Mouse (Mus musculus) bone marrow, adult 2 months (tissue): ENCODE measurements around the gene Rpl35. TPM values are rescaled to one million over a fixed set of nuclear protein-coding genes. Genes with fewer than 3 reads are reported as not detected.

Source experiments
- H3K27ac ChIP-seq: fragments of 200-500 bp; 2 replicates; pipeline ENCODE4 v1.5.1; 2012; ENCODE audit warnings: low read depth, mild to moderate bottlenecking, control low read depth, inconsistent platforms, low read length; ENCODE audit not compliant: control insufficient read depth, poor library complexity, insufficient read depth
- H3K4me1 ChIP-seq: fragments of 200-500 bp; 2 replicates; pipeline ENCODE4 v1.6.1; 2011; ENCODE audit warnings: low read length; ENCODE audit not compliant: control insufficient read depth, insufficient read depth
- H3K4me3 ChIP-seq: fragments of 200-500 bp; replicated peaks from 2 replicates; pipeline ENCODE3; 2011; ENCODE audit warnings: mild to moderate bottlenecking, low read depth, low read length, control low read depth; ENCODE audit not compliant: control insufficient read depth
- CTCF ChIP-seq: fragments of 200-500 bp; IDR thresholded peaks from 2 replicates; pipeline ENCODE4 v1.5.1; 2011; ENCODE audit warnings: low read length, control low read depth; ENCODE audit not compliant: control insufficient read depth, insufficient read depth
- POLR2A ChIP-seq: fragments of 200-500 bp; IDR thresholded peaks from 2 replicates; pipeline ENCODE4 v1.6.1; 2011; ENCODE audit warnings: low read depth, mild to moderate bottlenecking, control low read depth, low read length, borderline replicate concordance; ENCODE audit not compliant: control insufficient read depth
- WGBS: fragments of 180-500 bp; shearing (Covaris S2); methylation state at CpG from one replicate; pipeline ENCODE4 v1.1.7; 2018; 5-methylcytosine and 5-hydroxymethylcytosine counted together
- polyA plus RNA-seq: library from polyadenylated mRNA; stranded (reverse); fragments of >200 nt; gene quantifications from 2 replicates; pipeline ENCODE4 v1.2.4, GENCODE M21; 2011; ENCODE audit warnings: low replicate concordance; ENCODE audit not compliant: missing spikeins, insufficient read depth, insufficient read length

The Rpl35 gene
- polyA plus RNA-seq, 1 experiment, result 218 TPM

DNA sequence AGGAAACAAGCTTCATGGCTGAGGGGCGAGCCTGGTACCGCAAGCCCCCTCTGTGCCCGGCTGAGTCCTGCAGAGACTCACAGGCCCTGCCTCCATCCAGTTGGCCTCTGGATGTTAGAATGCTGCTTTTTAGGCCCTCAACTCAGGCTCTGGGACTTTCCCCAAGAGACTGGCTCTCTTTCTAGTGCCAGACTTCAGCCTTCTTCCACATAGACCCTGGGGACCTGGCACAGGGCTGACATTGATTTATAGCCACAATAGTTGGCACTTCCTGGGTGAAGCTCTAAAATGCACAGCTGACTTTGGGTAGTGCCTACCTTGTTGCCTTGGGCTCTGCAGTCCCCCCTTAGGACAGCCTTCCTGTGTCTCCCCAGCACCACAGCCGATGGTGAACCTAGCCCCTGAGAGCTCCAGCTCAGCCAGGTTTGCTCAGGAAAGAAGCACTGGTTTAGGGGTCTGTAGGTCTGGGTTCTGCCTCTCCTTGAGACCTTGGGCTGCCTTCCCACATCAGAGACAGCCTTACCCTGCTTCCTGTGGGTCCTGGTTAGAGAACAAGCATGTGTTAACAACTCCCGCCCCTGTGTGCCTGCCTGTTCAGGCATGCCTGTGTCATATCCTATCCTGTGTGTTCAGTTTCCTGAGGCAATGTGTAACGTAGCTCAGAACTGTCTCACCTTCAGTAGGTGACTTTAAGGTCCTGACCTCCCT lies 17.5 kb downstream of the Rpl35 start:
- H3K4me3 ChIP-seq, result no peak overlapping the region
- 48% methylated on average over 6 of the region's 6 CpGs for WGBS
- no peak overlapping the region for H3K27ac ChIP-seq
- H3K4me1 ChIP-seq, result peaks cover 2% of the 10 kb centered on the region; the same call in 1 of the 2 replicates
- no peak for TF ChIP-seq CTCF
- no peak for TF ChIP-seq POLR2A

DNA sequence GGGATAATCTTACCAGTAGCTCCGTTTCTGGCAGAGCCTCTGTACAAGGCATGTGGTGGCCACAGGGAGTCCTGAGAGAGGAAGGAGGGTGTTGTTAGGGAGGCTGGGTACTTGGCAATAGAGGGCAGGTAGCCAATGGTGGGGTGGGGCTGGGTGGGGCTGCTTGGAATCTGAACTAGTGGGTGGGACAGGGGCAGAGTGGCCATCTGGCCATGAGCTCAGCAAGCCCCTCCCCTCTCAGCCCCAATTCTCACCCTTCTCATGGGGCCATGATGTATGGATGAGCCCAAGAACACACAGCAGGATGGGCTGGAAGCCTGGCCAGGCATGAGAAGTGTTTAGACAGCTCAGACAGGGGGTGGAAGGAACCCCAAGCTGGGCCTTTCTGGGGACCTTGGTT lies 18.1 kb downstream of the Rpl35 start:
- 54% methylated on average over 1 of the region's 1 CpGs for WGBS
- Histone ChIP-seq H3K27ac (no peak overlapping the region), H3K4me3 (no peak overlapping the region), H3K4me1 (peaks cover 2% of the 10 kb centered on the region; the same call in 1 of the 2 replicates)
- TF ChIP-seq POLR2A (no peak), CTCF (no peak)

DNA sequence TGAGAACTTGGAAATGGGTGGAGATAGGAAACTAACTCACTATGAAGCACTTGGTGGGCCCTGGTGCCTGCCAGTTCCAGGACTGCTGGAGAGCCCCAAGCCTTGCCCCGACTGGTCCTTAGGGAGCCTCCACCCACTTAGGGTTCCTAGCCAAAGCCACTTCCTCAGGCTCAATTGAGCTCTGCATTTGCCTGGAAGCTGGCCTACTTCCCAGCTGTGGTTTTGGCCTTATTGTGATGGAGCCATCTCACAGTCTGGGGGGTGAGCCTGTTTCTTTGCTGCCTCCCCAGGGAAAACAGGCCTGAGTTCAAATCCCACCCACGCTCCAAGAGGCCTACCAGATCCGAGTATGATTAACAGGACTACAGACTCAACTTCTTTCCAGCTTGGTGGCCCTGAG lies 18.8 kb downstream of the Rpl35 start:
- WGBS, result 56% methylated on average over 3 of the region's 3 CpGs
- Histone ChIP-seq H3K4me3 (no peak overlapping the region), H3K4me1 (peaks cover 2% of the 10 kb centered on the region; the same call in 1 of the 2 replicates), H3K27ac (no peak overlapping the region)
- no peak for TF ChIP-seq CTCF
- no peak for TF ChIP-seq POLR2A

DNA sequence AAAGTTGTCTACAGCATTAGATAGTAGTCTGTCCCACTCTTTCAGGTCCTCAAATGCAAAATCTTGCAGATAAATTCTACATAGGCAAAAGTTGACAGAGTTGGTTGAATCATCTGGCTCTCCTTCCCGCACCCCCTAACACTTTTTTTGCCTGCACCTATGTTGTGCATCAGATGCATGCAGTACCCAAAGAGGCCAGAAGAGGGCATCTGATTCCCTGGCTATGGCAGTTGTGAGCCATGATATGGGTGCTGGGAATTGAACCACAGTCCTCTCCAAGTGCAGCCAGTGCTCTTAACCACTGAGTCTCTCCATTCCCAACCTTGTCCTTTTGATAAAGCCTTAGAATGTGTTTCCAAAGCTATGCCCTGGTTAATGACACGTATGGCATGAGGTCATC lies 22.0 kb downstream of the Rpl35 start:
- 94% methylated on average over 2 of the region's 2 CpGs for WGBS
- H3K4me1 ChIP-seq, result peaks cover 2% of the 10 kb centered on the region; the same call in 1 of the 2 replicates
- H3K27ac ChIP-seq, result no peak overlapping the region
- TF ChIP-seq CTCF (peak; percentile 37), POLR2A (no peak)
- H3K4me3 ChIP-seq, result no peak overlapping the region

DNA sequence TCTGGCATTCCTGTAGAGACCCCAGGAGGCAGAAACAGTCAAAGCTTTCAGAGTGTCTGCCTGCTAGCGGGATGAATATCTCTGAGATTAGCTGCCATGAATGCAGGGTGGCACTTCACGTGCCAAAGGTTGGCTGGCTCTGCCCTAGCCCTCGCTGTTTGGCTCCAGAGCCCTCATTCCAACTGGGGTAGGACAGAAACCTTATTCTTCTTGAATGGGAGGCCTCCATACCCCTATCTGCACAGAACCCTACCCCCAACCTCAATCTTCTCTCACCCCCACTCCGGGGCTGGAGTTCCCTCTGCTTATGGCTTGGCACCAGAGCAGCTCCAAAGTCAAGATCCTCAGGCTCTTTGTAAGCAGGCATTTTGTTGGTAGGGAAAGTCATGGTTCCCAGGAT lies 27.6 kb downstream of the Rpl35 start:
- no peak for TF ChIP-seq CTCF
- no peak for TF ChIP-seq POLR2A
- Histone ChIP-seq H3K4me1 (no peaks in the 10 kb centered on the region), H3K4me3 (no peak overlapping the region), H3K27ac (no peak overlapping the region)
- WGBS, result 86% methylated on average over 4 of the region's 4 CpGs

DNA sequence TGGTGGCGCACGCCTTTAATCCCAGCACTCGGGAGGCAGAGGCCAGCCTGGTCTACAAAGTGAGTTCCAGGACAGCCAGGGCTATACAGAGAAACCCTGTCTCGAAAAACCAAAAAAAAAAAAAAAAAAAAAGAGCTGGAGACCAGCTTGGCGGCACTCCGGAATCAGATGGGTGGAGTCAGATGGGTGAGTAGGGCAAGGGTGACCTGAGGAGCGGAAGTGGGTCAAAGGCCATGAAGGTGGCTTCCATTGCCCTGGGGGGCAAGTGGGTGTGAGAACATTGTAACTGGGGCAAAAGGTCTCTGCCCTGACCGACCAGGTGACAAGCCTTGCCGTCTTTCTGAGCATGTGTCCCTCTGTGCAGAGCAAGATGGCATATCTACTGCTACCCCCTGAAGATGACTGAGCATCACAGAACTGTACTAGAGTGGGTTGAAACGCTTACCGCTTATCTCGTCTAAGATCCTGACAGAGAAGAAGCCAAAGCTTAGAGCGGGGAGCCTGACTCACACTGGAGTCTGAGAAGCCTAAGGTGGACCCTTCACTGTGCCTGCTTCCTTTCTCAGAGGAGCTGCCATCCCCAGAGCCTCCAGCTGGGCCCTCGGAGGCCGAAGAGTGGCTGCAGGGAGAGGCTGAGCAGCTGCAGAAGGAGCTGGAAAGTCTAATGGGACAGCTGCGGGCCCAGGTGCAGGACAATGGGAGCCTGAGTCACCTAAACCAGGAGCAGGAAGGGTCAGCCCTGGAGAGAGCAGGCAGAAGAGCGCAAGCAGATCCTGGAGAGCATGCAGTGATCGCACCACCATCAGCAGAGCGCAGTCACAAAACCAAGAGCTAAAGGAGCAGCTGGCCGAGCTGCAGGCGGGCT lies 29.3 kb downstream of the Rpl35 start:
- Histone ChIP-seq H3K4me3 (no peak overlapping the region), H3K27ac (no peak overlapping the region), H3K4me1 (no peaks in the 10 kb centered on the region)
- no peak for TF ChIP-seq POLR2A
- TF ChIP-seq CTCF, result no peak
- WGBS, result 80% methylated on average over 21 of the region's 21 CpGs

DNA sequence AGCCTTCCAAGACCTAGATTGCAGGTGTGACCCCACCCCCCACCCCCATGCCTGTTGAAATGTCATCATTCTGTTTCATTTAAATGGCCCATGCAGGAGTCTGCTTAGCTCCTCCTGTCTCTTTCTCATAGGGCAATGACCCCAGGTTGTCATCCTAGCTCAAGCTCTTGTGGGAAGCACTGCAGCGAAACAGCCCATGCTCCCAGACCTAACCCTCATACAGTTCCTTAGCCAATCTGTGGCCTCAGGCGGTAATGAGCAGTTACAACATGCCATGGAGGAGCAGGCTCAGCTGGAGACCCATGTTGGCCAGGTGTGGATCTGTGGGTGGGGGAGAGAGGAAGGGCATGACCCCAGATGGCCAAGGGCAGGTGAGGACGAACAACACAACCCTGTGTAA lies 30.2 kb downstream of the Rpl35 start:
- Histone ChIP-seq H3K4me3 (no peak overlapping the region), H3K27ac (no peak overlapping the region), H3K4me1 (peaks cover 1% of the 10 kb centered on the region)
- TF ChIP-seq CTCF, result no peak
- no peak for TF ChIP-seq POLR2A
- 80% methylated on average over 3 of the region's 3 CpGs for WGBS

DNA sequence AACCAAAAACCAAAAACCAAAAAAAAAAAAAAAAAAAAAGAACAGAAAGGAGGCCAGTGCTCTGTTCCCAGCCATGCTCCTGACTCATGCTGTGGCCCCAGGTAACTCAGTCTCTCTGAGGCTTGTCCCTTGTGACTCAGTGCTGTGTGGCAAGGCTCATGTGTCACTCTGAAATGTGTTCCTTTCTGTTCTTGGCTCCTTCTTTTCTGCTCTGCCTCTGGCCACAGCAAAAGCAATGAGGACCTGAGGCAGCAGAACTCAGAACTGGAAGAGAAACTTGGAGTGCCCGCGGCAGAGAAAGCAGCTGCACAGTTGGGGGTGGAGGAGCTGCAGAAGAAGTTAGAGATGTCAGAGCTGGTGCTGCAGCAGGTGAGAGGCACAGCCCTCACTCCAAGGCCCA lies 31.3 kb downstream of the Rpl35 start:
- WGBS, result 53% methylated on average over 2 of the region's 2 CpGs
- Histone ChIP-seq H3K27ac (no peak overlapping the region), H3K4me3 (no peak overlapping the region), H3K4me1 (peaks cover 1% of the 10 kb centered on the region)
- TF ChIP-seq CTCF, result no peak
- TF ChIP-seq POLR2A, result no peak

DNA sequence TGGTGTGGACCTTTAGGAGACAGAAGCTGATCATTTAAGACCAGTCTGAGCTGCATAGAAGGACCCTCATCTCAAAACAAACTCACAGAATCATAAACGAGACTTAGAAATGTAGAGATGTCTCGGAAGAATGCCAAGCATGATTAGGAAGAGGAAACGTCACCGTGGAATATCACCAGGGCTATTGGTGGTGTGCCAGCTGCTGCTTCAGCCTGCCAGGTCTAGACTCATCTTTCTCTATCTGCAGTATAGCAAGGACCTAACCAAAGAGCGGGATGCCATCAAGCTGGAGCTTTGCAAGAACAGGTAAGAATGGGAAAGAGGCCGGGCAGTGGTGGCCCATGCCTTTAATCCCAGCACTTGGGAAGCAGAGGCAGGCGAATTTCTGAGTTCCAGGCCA lies 31.7 kb downstream of the Rpl35 start:
- H3K4me3 ChIP-seq, result no peak overlapping the region
- no peak overlapping the region for H3K27ac ChIP-seq
- no peak for TF ChIP-seq CTCF
- no peak for TF ChIP-seq POLR2A
- peaks cover 1% of the 10 kb centered on the region for H3K4me1 ChIP-seq
- 77% methylated on average over 7 of the region's 7 CpGs for WGBS
